Mouse (Mus musculus) liver, embryonic 14 days (tissue): ENCODE data around the gene Mynn. TPM values are rescaled to one million over a fixed set of nuclear protein-coding genes. Genes with fewer than 3 reads are reported as not detected.

ENCODE experiments used
- polyA plus RNA-seq: library from polyadenylated mRNA; depleted of rRNA; stranded (reverse); fragments of >200 nt; gene quantifications from 2 replicates; pipeline ENCODE4 v1.2.3, GENCODE M21; 2012; rRNA removed

Mynn gene
- polyA plus RNA-seq, result 5.1 and 7.9 TPM in 2 replicates

GRCm38 (mm10) chr3:30602065-30602739, at the start of gene Mynn:
Gene Mynn (plus strand): TSS chr3:30602065.

GRCm38 (mm10) chr3:30599711-30600545, 1.9 kb upstream of the Mynn start, which contains the start of gene Actrt3:
Gene Actrt3 (minus strand): TSS chr3:30599939.

GRCm38 (mm10) chr3:30644207-30644606, 42.3 kb downstream of the Mynn start, which contains the start of gene Lrriq4:
Gene Lrriq4 (plus strand): TSS chr3:30644507.

GRCm38 (mm10) chr3:30647440-30648090, 45.7 kb downstream of the Mynn start, which contains the start of gene Lrrc34:
Gene Lrrc34 (minus strand): TSS chr3:30647869.

Other genes starting within 250 kb of the Mynn start
- gene Mecom, start 54.1 kb upstream of the Mynn start, polyA plus RNA-seq, result 0.68 and 0.81 TPM in 2 replicates
- not detected in 2 replicates for gene Actrt3, start 2.1 kb upstream of the Mynn start, polyA plus RNA-seq
- not detected in 2 replicates for gene Lrriq4, start 42.4 kb downstream of the Mynn start, polyA plus RNA-seq
- 0.03 and 0.05 TPM in 2 replicates for gene Lrrc34, start 45.8 kb downstream of the Mynn start, polyA plus RNA-seq
- not detected in 2 replicates for gene Lrrc31, start 97.8 kb downstream of the Mynn start, polyA plus RNA-seq
- 0.05 TPM in 2 replicates for gene Samd7, start 144.2 kb downstream of the Mynn start, polyA plus RNA-seq
- gene Sec62, start 190.8 kb downstream of the Mynn start, polyA plus RNA-seq, result 27.7 and 30.8 TPM in 2 replicates